Comparison of ENCODE assay signal across 18 mouse cellular contexts in genomic region chr10:30030621-30031020, GRCm38 (mm10).
DNase-seq lines count a peak whose midpoint lies in the region; ATAC-seq and TF ChIP-seq lines count a peak whose summit lies in the region.
"Had no signal": no experiment of that assay in that cellular context is flagged by ENCODE, and none has a peak within 500 bp of the region (broad histone marks: within the 10 kb centered on the region; RNA-seq: fewer than 3 reads in every experiment).

No protein-coding gene starts in this region.

- ATAC-seq in megakaryocyte progenitor cell, adult 5-6 weeks (replicated peaks; ENCODE audit: poor library complexity): no peak
- ATAC-seq: activated CD4-positive, CD25-positive, alpha-beta regulatory T cell, adult 4 months; CD4-positive, CD25-positive, alpha-beta regulatory T cell, adult 4 months; forebrain, embryonic 16.5 days; inflammation-experienced regulatory T-cells, adult 6 months had no signal

- intact Hi-C loops in left cerebral cortex, postnatal 14 days (cut with DNase I): no loop called here

- TF ChIP-seq POLR2A in brain, embryonic 14.5 days (IDR thresholded peaks at IDR 0.05; ENCODE audit: borderline replicate concordance, extremely low read depth, insufficient read depth, insufficient read length, poor library complexity, severe bottlenecking): no peak

- no peak for TF ChIP-seq CTCF in brain, embryonic 14.5 days (IDR thresholded peaks at IDR 0.05; ENCODE audit: borderline replicate concordance, extremely low read depth, insufficient read depth, insufficient read length)

- DNase-seq in layer of hippocampus, adult 18-20 months (ENCODE audit: low spot score in 2 of 2): peak; percentile 40 to 80
- DNase-seq in layer of hippocampus, postnatal 25 days (ENCODE audit: extremely low spot score in 1 of 2, low spot score in 1 of 2): no peak
- peak; percentile 54 for DNase-seq in NIH3T3 (ENCODE audit: low read depth)
- DNase-seq in brain, embryonic 14.5 days (ENCODE audit: low read depth): peak; percentile 17
- DNase-seq in left cerebral cortex, postnatal 14 days (ENCODE audit: low spot score in 2 of 2): peak; percentile 3 to 18
- no peak for DNase-seq in spleen, adult 12 weeks (ENCODE audit: low spot score)
- DNase-seq: adrenal gland, postnatal 14 days; cerebellum, adult 18-20 months; gastrocnemius, postnatal 10 days; heart, adult 18-20 months; kidney, adult 2 months; kidney, postnatal 10 days; thymus, adult 2 months had no signal

Comparison
In these comparisons a context has a peak if more than half of its experiments do, and no peak if none do; other contexts are left out.
1. DNase-seq: peak in layer of hippocampus, adult 18-20 months (2 of 2), NIH3T3 (single experiment), brain, embryonic 14.5 days (single experiment) and left cerebral cortex, postnatal 14 days (2 of 2); none in layer of hippocampus, postnatal 25 days (0 of 2) and spleen, adult 12 weeks (single experiment).